Mouse (Mus musculus) liver, embryonic 13.5 days (tissue): Measurements from ENCODE around the gene Shld1. TPM values are rescaled to one million over a fixed set of nuclear protein-coding genes. Genes with fewer than 3 reads are reported as not detected.
A peak's percentile ranks its signal among the peaks of the same experiment; 100 is the strongest.

ENCODE experiments used
- ATAC-seq: fragments of 200-750 bp; cut with Nextera tagmentation; 2 replicates; pipeline ENCODE4 v1.8.0; 2017; ENCODE audit warnings: low read depth, mild to moderate bottlenecking, moderate number of reproducible peaks, moderate library complexity
- DNase-seq: peaks from one replicate; pipeline ENCODE4 v3.0.0; 2022
- H3K27ac ChIP-seq: fragments of 300-500 bp; sonication (generic); 2 replicates; pipeline ENCODE4 v1.5.1; 2015; ENCODE audit warnings: moderate library complexity, mild to moderate bottlenecking, inconsistent platforms
- H3K27me3 ChIP-seq: fragments of 300-500 bp; sonication (generic); 2 replicates; pipeline ENCODE4 v1.6.1; 2015; ENCODE audit warnings: mild to moderate bottlenecking, inconsistent platforms
- H3K36me3 ChIP-seq: fragments of 300-500 bp; sonication (generic); 2 replicates; pipeline ENCODE4 v1.6.1; 2015; ENCODE audit warnings: mild to moderate bottlenecking, inconsistent platforms
- H3K4me1 ChIP-seq: fragments of 300-500 bp; sonication (generic); replicated peaks from 2 replicates; pipeline ENCODE4 v1.6.1; 2015; ENCODE audit warnings: inconsistent platforms
- H3K4me2 ChIP-seq: fragments of 300-500 bp; sonication (generic); 2 replicates; pipeline ENCODE4 v1.6.1; 2015; ENCODE audit warnings: inconsistent platforms, mild to moderate bottlenecking, moderate library complexity
- H3K4me3 ChIP-seq: fragments of 300-500 bp; sonication (generic); replicated peaks from 2 replicates; pipeline ENCODE4 v1.5.1; 2015; ENCODE audit warnings: mild to moderate bottlenecking, inconsistent platforms
- H3K9ac ChIP-seq: fragments of 300-500 bp; sonication (generic); 2 replicates; pipeline ENCODE4 v1.6.1; 2015; ENCODE audit warnings: mild to moderate bottlenecking, inconsistent platforms
- H3K9me3 ChIP-seq: fragments of 300-500 bp; sonication (generic); replicated peaks from 2 replicates; pipeline ENCODE4 v1.6.1; 2016; ENCODE audit warnings: inconsistent platforms
- WGBS: fragments of 180-500 bp; shearing (Covaris S2); methylation state at CpG from one replicate; pipeline ENCODE4 v1.1.7; 2015; ENCODE audit not compliant: insufficient replicate concordance; 5-methylcytosine and 5-hydroxymethylcytosine counted together
- polyA plus RNA-seq: library from polyadenylated mRNA; unstranded; fragments of >200 nt; fragmentation: Nextera tagmentation; extraction: Ambion mirVana; gene quantifications from 2 replicates; pipeline ENCODE4 v1.2.1, GENCODE M21; 2015

The Shld1 gene
- polyA plus RNA-seq: 11.1 and 12.1 TPM in 2 replicates

DNA sequence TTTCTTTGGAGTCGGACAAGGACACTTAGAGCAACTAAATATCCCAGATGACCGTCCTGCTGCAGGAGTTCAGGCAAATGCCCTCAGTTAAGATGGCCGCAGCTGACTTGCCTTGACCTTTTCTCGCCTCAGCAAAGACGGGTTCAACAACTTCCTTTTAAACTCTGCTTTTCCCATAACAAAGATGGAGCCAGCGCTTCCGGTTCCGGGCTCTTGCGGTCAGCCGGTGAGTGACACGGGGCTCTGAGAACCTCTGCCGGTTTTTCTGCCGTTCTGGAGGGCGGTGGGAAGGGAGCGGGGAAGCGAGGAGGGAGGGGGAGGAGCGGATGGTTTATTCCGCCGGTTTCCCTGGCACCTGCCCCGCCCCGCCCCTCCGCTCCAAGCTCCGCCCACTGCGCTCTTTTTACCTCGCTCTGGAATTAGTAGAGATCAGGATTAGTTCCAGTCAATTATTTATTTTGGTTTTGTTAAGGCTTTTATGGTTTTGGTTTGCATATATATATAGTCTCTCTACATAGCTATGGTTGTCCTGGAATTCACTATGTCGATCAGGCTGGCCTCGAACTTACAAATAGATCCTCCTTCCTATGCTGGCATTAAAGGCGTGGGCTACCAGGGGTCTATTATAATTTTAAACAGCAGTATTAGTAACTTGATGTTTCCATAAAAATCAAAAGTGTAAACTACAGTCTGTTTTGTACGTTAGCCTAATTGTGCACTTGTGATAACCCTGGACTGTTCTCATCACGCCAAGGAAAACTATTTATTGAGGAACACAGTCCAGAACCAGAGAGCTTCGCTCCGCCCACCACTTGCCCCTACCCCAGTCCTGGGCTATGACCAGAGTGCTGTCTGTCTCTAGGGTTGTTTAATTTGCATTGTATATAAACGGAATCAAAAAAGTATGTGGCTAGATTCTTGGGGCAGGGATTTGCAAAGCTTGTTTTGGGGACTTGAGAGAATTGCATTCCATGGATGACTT lies at the start of gene Shld1:
Shld1 (plus strand) TSS at position 176 of the 982 bp plus-strand sequence.
- peaks cover 68% of the 10 kb centered on the region for H3K4me1 ChIP-seq
- H3K27me3 ChIP-seq: no peaks in the 10 kb centered on the region

DNA sequence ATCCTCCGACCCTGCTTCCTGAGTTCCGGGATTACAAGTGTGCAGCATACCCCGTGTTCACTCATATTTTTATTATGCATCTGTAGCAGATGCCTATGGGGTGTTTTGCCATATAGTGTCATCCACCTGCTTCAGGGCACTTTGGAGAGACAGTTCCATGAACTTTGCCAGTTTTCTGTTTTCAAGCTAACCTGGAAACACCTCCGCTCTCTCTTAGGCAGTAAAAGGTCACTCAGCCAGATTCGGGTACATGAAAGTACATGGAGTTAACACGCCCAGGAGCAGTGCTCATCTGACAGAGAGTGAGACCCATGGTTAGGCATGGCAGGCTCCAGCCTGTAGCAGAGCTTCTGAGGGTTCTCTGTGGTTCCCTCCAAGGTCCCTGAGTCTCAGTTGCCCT lies 48.4 kb upstream of the Shld1 start:
- Histone ChIP-seq H3K36me3 (no peaks in the 10 kb centered on the region), H3K4me2 (no peak overlapping the region), H3K27ac (no peak overlapping the region), H3K4me1 (peaks cover 11% of the 10 kb centered on the region), H3K9me3 (no peaks in the 10 kb centered on the region), H3K9ac (no peak overlapping the region), H3K27me3 (no peaks in the 10 kb centered on the region), H3K4me3 (no peak overlapping the region)
- WGBS: 72% methylated on average over 6 of the region's 6 CpGs
- DNase-seq (no peak), ATAC-seq (no peak)

More for the DNA sequence above, at the start of gene Shld1:
- WGBS: 11% methylated on average over 33 of the region's 33 CpGs
- Histone ChIP-seq H3K9me3 (no peaks in the 10 kb centered on the region), H3K27ac (peak within 1 kb of the TSS; percentile 85), H3K4me3 (peak within 1 kb of the TSS; percentile 66), H3K9ac (peak within 1 kb of the TSS; percentile 69), H3K4me2 (peak within 1 kb of the TSS; percentile 64), H3K36me3 (no peaks in the 10 kb centered on the region)
- peak; percentile 79 for ATAC-seq
- peak; percentile 81 for DNase-seq

DNA sequence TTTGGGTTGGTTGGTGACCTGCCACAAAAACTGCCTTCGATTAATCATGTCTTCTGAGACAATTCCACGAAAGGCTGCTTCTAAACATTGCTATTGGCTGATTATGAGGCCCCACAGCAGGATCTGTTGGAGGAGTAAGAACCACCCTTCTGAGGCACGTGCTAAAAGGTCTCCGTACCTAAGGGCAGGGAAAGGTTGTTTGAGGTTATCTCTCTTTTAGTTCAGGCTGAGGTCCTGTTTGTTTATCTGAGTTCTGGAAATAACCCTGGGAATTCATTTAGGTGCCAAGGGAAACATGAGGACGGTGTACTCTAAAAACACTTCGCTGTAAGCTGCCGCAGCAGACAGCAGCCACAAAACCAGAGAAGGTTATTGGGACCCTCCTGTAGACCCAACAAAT lies 47.4 kb upstream of the Shld1 start:
- Histone ChIP-seq H3K36me3 (no peaks in the 10 kb centered on the region), H3K27me3 (no peaks in the 10 kb centered on the region), H3K4me3 (no peak overlapping the region), H3K4me2 (no peak overlapping the region), H3K9me3 (no peaks in the 10 kb centered on the region), H3K27ac (no peak overlapping the region), H3K4me1 (peaks cover 9% of the 10 kb centered on the region), H3K9ac (no peak overlapping the region)
- no peak for DNase-seq
- ATAC-seq: no peak
- 58% methylated on average over 7 of the region's 7 CpGs for WGBS

DNA sequence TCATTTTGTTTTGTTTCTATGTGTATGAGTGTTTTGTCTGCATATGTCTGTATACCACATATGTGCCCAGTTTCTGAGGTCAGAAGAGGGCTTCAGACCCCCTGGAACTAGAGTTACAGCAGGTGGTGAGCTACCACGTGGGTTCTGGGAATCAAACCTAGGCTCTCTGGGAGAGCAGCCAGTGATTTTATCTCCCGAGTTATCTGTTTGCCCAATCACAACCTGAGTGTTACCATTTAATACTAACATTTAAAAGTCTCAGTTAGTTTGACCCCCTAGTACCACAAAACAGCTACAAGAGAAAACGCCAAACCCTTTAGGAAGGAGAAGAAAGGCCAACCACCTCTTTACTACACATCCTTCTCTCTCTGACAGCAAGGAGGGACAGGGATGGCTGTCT lies 45.5 kb upstream of the Shld1 start:
- Histone ChIP-seq H3K9ac (no peak overlapping the region), H3K9me3 (no peaks in the 10 kb centered on the region), H3K36me3 (no peaks in the 10 kb centered on the region), H3K27ac (no peak overlapping the region), H3K27me3 (no peaks in the 10 kb centered on the region), H3K4me3 (no peak overlapping the region), H3K4me2 (no peak overlapping the region), H3K4me1 (no peaks in the 10 kb centered on the region; the same call in 1 of the 2 replicates)
- DNase-seq (no peak), ATAC-seq (no peak)
- WGBS: 37% methylated on average over 3 of the region's 3 CpGs

DNA sequence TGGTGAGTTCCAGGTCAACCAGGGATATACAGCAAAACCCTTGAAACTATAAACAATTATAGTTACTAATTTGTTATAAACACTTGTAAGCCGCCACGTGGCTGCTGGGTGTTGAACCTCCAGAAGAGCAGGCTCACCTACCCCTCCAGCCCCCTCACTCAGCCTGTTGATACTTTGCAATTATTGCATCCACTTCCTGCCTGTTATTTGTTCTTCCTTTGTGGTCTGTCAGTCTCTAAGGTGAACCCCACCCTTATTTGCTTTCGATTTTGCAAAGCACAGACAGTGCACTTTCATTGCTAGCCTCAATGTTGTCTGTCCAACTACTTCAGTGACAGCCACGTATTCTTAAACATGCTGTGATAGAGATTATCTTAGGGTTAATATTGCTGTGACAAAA lies 43.6 kb upstream of the Shld1 start:
- 40% methylated on average over 4 of the region's 4 CpGs for WGBS
- Histone ChIP-seq H3K4me1 (no peaks in the 10 kb centered on the region; the same call in 1 of the 2 replicates), H3K9me3 (no peaks in the 10 kb centered on the region), H3K36me3 (no peaks in the 10 kb centered on the region), H3K9ac (no peak overlapping the region), H3K4me2 (no peak overlapping the region), H3K4me3 (no peak overlapping the region), H3K27me3 (no peaks in the 10 kb centered on the region), H3K27ac (no peak overlapping the region)
- DNase-seq: no peak
- ATAC-seq: no peak

DNA sequence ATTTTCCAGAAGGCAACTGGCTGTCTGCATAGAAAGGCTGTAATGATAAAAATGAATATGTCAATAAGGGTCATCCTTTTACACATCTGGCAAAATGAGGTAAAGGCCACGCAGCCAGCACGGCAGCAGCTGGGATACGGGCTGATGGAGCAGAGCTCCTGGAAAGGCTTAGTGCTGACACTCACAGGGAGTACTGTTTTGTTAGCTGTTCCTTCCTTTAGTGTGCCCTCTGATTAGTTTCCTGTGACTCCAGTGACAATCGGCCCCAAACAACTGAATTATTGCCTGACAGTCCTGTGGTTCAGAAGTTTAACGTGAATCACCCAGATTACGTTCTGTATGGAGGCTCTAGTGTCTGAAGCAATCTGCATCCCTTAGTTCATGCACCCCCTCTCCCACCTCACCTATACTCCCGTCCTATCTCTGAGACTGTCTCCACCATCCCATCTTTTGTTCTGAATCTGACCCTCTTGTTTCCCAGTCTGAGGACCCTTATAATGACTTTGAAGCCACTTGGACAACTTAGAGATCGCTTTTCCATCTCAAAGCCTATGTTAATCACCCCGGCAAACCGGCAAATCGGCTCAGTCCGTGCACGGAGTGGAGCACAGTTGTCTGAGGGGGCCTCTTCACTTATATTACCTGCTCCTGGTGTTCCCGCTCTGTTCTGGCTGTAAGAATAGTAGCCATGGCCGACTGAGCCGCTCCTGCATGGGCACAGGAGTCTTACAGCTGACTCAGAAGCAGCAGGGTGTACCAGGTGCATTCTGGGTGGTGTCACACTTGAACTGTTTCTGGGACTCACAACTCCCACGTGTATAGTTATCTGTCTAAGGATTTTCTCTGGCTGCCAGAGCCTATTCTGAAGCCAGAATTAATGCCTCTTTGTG lies 39.6 kb upstream of the Shld1 start:
- no peaks in the 10 kb centered on the region; the same call in 1 of the 2 replicates for H3K4me1 ChIP-seq
- H3K9me3 ChIP-seq: no peaks in the 10 kb centered on the region
- no peak overlapping the region for H3K4me3 ChIP-seq
- no peaks in the 10 kb centered on the region for H3K27me3 ChIP-seq
- no peak overlapping the region for H3K4me2 ChIP-seq
- ATAC-seq (no peak), DNase-seq (no peak)
- H3K27ac ChIP-seq: no peak overlapping the region
- H3K9ac ChIP-seq: no peak overlapping the region
- H3K36me3 ChIP-seq: no peaks in the 10 kb centered on the region
- 59% methylated on average over 17 of the region's 17 CpGs for WGBS

DNA sequence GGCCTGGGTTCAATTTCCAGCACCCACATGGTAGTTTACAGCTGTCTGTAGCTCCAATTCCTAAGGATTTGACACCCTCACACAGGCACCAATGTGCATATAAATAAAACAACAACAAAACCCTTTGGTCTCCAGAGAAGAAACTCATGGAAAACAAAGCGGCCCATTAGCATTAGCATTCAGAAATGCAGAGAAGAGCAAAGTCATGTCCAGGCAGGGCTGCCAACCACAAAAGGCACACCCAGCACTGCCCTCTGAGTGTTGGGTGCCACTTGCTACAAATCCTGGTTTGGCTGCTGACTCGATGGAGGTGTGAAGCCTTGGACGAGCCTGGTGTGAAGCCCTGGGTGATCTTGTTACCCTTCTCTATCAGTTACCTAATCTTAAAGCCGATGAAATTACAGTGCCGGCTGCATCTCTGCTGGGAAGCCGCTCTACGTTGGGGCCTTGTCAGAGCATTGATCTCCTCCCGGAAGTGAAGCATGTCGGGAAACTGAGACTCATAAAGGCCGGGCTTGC lies 37.3 kb upstream of the Shld1 start:
- no peak for DNase-seq
- no peaks in the 10 kb centered on the region for H3K36me3 ChIP-seq
- no peak overlapping the region for H3K9ac ChIP-seq
- 72% methylated on average over 10 of the region's 10 CpGs for WGBS
- H3K4me3 ChIP-seq: no peak overlapping the region
- H3K27ac ChIP-seq: no peak overlapping the region
- no peak for ATAC-seq
- no peaks in the 10 kb centered on the region for H3K4me1 ChIP-seq
- no peaks in the 10 kb centered on the region for H3K9me3 ChIP-seq
- no peak overlapping the region for H3K4me2 ChIP-seq
- H3K27me3 ChIP-seq: no peaks in the 10 kb centered on the region

DNA sequence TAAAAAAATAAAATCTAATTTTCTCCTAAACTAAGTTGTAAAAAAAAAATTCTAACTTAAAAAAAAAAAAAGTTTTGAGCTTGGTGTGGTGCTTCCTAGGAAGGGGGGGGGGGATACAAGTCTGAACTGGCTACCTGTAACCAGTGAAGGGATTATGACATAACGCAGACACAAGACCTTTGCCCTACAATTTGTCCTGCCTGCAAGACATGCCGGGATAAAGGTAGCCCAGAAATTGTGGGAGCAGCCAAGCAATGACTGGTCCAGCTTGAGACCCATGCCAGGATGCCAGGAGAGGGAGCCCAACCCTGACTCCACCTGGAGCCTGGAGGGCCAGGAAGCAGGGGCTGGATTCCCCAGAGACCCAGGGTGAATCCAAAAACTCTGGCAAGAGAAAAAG lies 36.2 kb upstream of the Shld1 start:
- ATAC-seq: no peak
- no peaks in the 10 kb centered on the region for H3K4me1 ChIP-seq
- H3K27ac ChIP-seq: no peak overlapping the region
- no peak overlapping the region for H3K9ac ChIP-seq
- H3K4me3 ChIP-seq: no peak overlapping the region
- no peaks in the 10 kb centered on the region for H3K27me3 ChIP-seq
- no peak for DNase-seq
- H3K36me3 ChIP-seq: no peaks in the 10 kb centered on the region
- H3K4me2 ChIP-seq: no peak overlapping the region
- 65% methylated on average over 2 of the region's 2 CpGs for WGBS
- H3K9me3 ChIP-seq: no peaks in the 10 kb centered on the region

DNA sequence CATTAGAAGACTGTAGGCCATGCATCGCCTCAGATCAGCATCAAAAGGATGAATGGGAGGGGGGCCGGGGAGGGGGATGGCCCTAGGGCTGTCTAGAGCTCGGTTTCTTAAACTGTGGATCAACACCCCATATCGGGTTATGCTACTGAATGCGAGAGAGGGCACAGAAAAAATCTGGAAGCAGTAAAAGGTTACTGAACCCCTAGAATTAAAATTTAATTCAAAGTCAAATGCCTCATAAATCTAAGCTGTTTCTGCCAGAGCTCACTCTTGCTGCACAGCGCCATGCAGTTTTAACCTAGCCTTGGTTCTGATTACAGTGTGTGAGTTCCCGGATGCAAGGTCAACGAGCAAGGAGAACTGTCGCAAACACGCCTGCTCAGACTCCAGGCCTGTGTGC lies 34.3 kb upstream of the Shld1 start:
- H3K9ac ChIP-seq: no peak overlapping the region
- no peak overlapping the region for H3K4me3 ChIP-seq
- no peaks in the 10 kb centered on the region for H3K9me3 ChIP-seq
- DNase-seq (no peak), ATAC-seq (no peak)
- WGBS: 71% methylated on average over 10 of the region's 10 CpGs
- H3K4me2 ChIP-seq: no peak overlapping the region
- H3K27ac ChIP-seq: no peak overlapping the region
- H3K27me3 ChIP-seq: no peaks in the 10 kb centered on the region
- no peaks in the 10 kb centered on the region for H3K36me3 ChIP-seq
- no peaks in the 10 kb centered on the region for H3K4me1 ChIP-seq

DNA sequence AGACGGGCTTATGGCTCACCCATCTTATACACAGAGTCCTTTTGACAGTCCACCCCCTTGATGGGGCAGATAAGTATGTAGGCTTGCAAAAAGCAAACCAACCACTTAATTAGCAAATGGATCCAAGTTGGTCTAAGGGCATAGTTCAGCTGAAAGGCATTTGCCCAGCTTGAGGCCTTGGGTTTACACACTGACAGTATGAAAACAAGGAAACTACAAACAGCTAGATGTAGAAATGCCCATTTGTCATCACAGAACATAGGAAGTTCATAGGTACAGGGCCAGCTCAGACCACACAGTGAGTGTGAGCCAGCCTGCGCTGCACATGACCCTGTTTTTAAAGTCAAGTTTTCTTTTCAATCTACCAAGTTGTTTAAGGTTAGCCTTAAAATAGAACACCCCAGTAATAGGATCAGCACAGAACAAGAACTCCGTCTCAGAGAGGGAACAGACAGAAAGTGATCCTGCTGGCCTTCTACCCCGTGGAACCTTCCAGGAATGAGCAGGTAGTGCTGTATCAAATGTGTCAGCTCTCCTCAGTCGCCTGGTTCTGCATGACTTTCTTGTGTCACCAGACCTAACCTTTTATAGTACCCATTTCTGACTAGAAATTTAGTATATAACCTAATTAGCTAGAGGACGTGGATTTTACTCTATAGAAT lies 31.8 kb upstream of the Shld1 start:
- 56% methylated on average over 6 of the region's 6 CpGs for WGBS
- ATAC-seq (no peak), DNase-seq (no peak)
- Histone ChIP-seq H3K4me3 (no peak overlapping the region), H3K9me3 (no peaks in the 10 kb centered on the region), H3K27me3 (no peaks in the 10 kb centered on the region), H3K27ac (no peak overlapping the region), H3K9ac (no peak overlapping the region), H3K4me2 (no peak overlapping the region), H3K36me3 (no peaks in the 10 kb centered on the region), H3K4me1 (no peaks in the 10 kb centered on the region)

DNA sequence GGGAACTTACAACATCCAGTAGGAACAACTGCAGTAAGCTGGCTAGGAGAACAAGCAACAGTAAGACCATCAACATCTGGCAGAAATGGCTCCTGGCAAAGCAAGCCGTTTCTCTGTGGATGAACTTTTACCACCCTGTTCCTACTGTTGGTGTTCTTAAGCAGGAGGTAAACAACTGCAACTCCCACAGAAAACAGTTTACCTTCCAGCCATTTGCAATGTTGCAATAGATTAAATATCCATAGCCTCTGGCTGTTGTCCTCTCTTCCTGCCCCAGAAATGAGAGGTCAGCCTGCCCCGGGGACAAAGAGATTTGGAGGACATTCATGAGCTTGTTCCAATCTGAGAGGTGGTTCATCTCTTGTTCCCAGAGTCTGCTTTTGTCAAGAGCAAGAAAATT lies 29.5 kb upstream of the Shld1 start:
- Histone ChIP-seq H3K4me3 (no peak overlapping the region), H3K36me3 (no peaks in the 10 kb centered on the region), H3K9ac (no peak overlapping the region), H3K9me3 (no peaks in the 10 kb centered on the region), H3K27me3 (no peaks in the 10 kb centered on the region), H3K4me1 (no peaks in the 10 kb centered on the region), H3K27ac (no peak overlapping the region), H3K4me2 (no peak overlapping the region)
- ATAC-seq: no peak
- 48% methylated on average over 2 of the region's 2 CpGs for WGBS
- no peak for DNase-seq
